Mouse (Mus musculus) heart, embryonic 10.5 days (tissue): Measurements from ENCODE around the gene Ces2e. TPM values are rescaled to one million over a fixed set of nuclear protein-coding genes. Genes with fewer than 3 reads are reported as not detected.

ENCODE experiments used
- DNase-seq: peaks from one replicate; pipeline ENCODE4 v3.0.0-alpha.2; 2017; ENCODE audit warnings: low spot score
- H3K27ac ChIP-seq: fragments of 300-500 bp; sonication (generic); 2 replicates; pipeline ENCODE4 v1.5.1; 2016; ENCODE audit warnings: mild to moderate bottlenecking
- H3K27me3 ChIP-seq: fragments of 300-500 bp; sonication (generic); 2 replicates; pipeline ENCODE4 v1.6.1; 2016; ENCODE audit warnings: mild to moderate bottlenecking; ENCODE audit not compliant: poor library complexity, insufficient read depth, severe bottlenecking
- H3K36me3 ChIP-seq: fragments of 300-500 bp; sonication (generic); 2 replicates; pipeline ENCODE4 v1.6.1; 2016; ENCODE audit warnings: mild to moderate bottlenecking, moderate library complexity
- H3K4me1 ChIP-seq: fragments of 300-500 bp; sonication (generic); 2 replicates; pipeline ENCODE4 v1.6.1; 2016; ENCODE audit warnings: mild to moderate bottlenecking
- H3K4me3 ChIP-seq: fragments of 300-500 bp; sonication (generic); 2 replicates; pipeline ENCODE4 v1.5.1; 2016; ENCODE audit warnings: mild to moderate bottlenecking, moderate library complexity
- H3K9me3 ChIP-seq: fragments of 300-500 bp; sonication (generic); 2 replicates; pipeline ENCODE4 v1.6.1; 2016; ENCODE audit warnings: mild to moderate bottlenecking, moderate library complexity
- WGBS: fragments of 180-500 bp; shearing (Covaris S2); methylation state at CpG from one replicate; pipeline ENCODE4 v1.1.7; 2016; 5-methylcytosine and 5-hydroxymethylcytosine counted together
- polyA plus RNA-seq: library from polyadenylated mRNA; unstranded; fragments of >200 nt; fragmentation: Nextera tagmentation; extraction: Ambion mirVana; gene quantifications from 2 replicates; pipeline ENCODE4 v1.2.1, GENCODE M21; 2016

The Ces2e gene
- polyA plus RNA-seq, 1 experiment from 2014 or later = not detected

DNA sequence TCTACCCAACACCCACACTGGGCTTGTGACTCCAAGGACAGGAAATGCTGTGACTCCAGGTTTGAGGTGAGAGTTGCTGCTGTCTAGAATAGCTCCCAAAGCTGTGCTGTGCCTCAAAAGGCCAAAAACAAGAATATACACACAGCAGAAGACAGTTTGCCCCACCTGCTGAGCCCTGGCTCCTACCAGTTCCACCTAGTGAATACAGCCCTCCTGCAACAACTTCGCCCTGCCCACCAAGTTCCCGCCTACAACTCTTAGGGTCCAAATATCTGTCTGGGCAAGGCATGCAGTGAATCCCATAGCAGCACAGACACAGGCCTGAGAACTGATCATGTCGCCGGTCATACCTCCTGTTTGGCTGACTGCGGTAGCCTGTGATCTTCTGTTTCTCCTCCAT is 58.1 kb downstream of the Ces2e start:
- H3K27ac ChIP-seq = no peak overlapping the region
- WGBS = 83% methylated on average over 5 of the region's 5 CpGs
- no peaks in the 10 kb centered on the region for H3K4me1 ChIP-seq
- no peaks in the 10 kb centered on the region for H3K36me3 ChIP-seq
- no peak overlapping the region for H3K4me3 ChIP-seq
- H3K9me3 ChIP-seq = no peaks in the 10 kb centered on the region
- no peaks in the 10 kb centered on the region for H3K27me3 ChIP-seq
- no peak for DNase-seq

Other genes starting within 250 kb of the Ces2e start
- not detected in 2 replicates for gene Ces2a, start 192.3 kb upstream of the Ces2e start, polyA plus RNA-seq
- gene Ces2b, start 94.7 kb upstream of the Ces2e start, polyA plus RNA-seq = not detected in 2 replicates
- gene Ces2c, start 79.2 kb upstream of the Ces2e start, polyA plus RNA-seq = not detected in 2 replicates
- not detected in 2 replicates for gene Ces2f, start 21.1 kb downstream of the Ces2e start, polyA plus RNA-seq
- gene Ces2g, start 35.5 kb downstream of the Ces2e start, polyA plus RNA-seq = 0.21 and 0.25 TPM in 2 replicates
- not detected in 2 replicates for gene Ces2h, start 74.6 kb downstream of the Ces2e start, polyA plus RNA-seq
- gene Ces3a, start 122.3 kb downstream of the Ces2e start, polyA plus RNA-seq = not detected in 2 replicates
- gene Ces3b, start 157.5 kb downstream of the Ces2e start, polyA plus RNA-seq = 0.15 TPM in 1 of 2 replicates, not detected in the other
- gene Ces4a, start 205.5 kb downstream of the Ces2e start, polyA plus RNA-seq = not detected in 2 replicates
- 47.5 and 59.6 TPM in 2 replicates for gene Cbfb, start 244.4 kb downstream of the Ces2e start, polyA plus RNA-seq